Mouse (Mus musculus): ENCODE data around the gene Dnajc4. TPM values are rescaled to one million over a fixed set of nuclear protein-coding genes. Genes with fewer than 3 reads are reported as not detected.

Dnajc4 gene
- polyA plus RNA-seq, 1 experiment = 28.5 TPM

DNA sequence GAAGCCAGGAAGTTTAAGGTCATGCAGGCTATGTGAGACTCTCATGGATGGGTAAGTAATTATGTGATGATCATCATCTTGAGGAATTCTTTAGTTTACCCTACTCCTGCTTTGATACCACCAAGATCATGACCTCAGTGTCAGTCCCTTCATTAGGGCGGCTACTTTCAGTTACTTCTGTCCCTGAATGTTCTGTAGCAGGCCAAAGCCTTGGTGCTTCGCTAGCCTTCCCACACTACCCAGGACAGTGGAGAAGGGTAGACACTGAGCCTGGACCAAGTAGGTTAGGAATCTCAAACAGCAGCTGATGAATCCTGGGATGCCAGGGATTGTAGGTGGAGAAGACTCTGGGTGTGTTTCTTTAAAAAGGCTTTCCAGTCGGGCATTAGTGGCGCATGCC lies 10.9 kb downstream of the Dnajc4 start:
- H3K4me3 ChIP-seq = peak overlapping the region; percentile 83
- TF ChIP-seq REST (IDR thresholded peaks at IDR 0.05; ENCODE audit: insufficient read depth, insufficient read length) (no peak), POLR2AphosphoS2 (IDR thresholded peaks at IDR 0.05; ENCODE audit: insufficient read length, low read depth) (peak; percentile 65), CEBPB (IDR thresholded peaks at IDR 0.05; ENCODE audit: insufficient read depth, poor library complexity, severe bottlenecking) (no peak), USF1 (IDR thresholded peaks at IDR 0.05; ENCODE audit: low read depth) (no peak), TCF12 (IDR thresholded peaks at IDR 0.05; ENCODE audit: insufficient read depth, poor library complexity, severe bottlenecking) (no peak), POLR2A (IDR thresholded peaks at IDR 0.05; ENCODE audit: insufficient read length, low read depth) (no peak), MAX (IDR thresholded peaks at IDR 0.05; ENCODE audit: low read depth) (no peak)
- peaks cover 36% of the 10 kb centered on the region for H3K79me2 ChIP-seq (ENCODE audit: control insufficient read depth, insufficient read depth)
- peaks cover 14% of the 10 kb centered on the region for H3K36me3 ChIP-seq (ENCODE audit: control insufficient read depth, insufficient read depth)
- no peaks in the 10 kb centered on the region for H3K27me3 ChIP-seq (ENCODE audit: control insufficient read depth, insufficient read depth, insufficient read length)
- peak overlapping the region; percentile 92 for H3K4me2 ChIP-seq (ENCODE audit: low read depth)
- no peak overlapping the region for H3ac ChIP-seq (ENCODE audit: control insufficient read depth, insufficient read length)

- peak within 1 kb of the TSS; percentile 83 for H3K4me3 ChIP-seq
- H3K36me3 ChIP-seq (ENCODE audit: control insufficient read depth, insufficient read depth) = peaks cover 14% of the 10 kb centered on the region
- H3K79me2 ChIP-seq (ENCODE audit: control insufficient read depth, insufficient read depth) = peaks cover 44% of the 10 kb centered on the region
- H3K4me2 ChIP-seq (ENCODE audit: low read depth) = peak within 1 kb of the TSS; percentile 100
- H3ac ChIP-seq (ENCODE audit: control insufficient read depth, insufficient read length) = peak within 1 kb of the TSS; percentile 50
- TF ChIP-seq MAX (IDR thresholded peaks at IDR 0.05; ENCODE audit: low read depth) (no peak), REST (IDR thresholded peaks at IDR 0.05; ENCODE audit: insufficient read depth, insufficient read length) (peak; percentile 30), USF1 (IDR thresholded peaks at IDR 0.05; ENCODE audit: low read depth) (no peak), MYOG (IDR thresholded peaks at IDR 0.05; ENCODE audit: control insufficient read depth in 1 of 3, insufficient read depth in 1 of 3, insufficient read length in 2 of 3, low read depth in 2 of 3) (no peak), POLR2AphosphoS2 (IDR thresholded peaks at IDR 0.05; ENCODE audit: insufficient read length, low read depth) (peak; percentile 99), SRF (IDR thresholded peaks at IDR 0.05; ENCODE audit: control insufficient read depth, insufficient read length, low read depth) (peak; percentile 62), TCF3 (IDR thresholded peaks at IDR 0.05; ENCODE audit: insufficient read length, low read depth) (no peak), CEBPB (IDR thresholded peaks at IDR 0.05; ENCODE audit: insufficient read depth, poor library complexity, severe bottlenecking) (no peak), POLR2A (IDR thresholded peaks at IDR 0.05; ENCODE audit: insufficient read length, low read depth) (peak; percentile 99), E2F4 (IDR thresholded peaks at IDR 0.05; ENCODE audit: insufficient read depth) (peak; percentile 75), TCF12 (IDR thresholded peaks at IDR 0.05; ENCODE audit: insufficient read depth, poor library complexity, severe bottlenecking) (no peak), MYOD1 (IDR thresholded peaks at IDR 0.05; ENCODE audit: control insufficient read depth in 1 of 3, insufficient read length in 2 of 3, low read depth in 2 of 3) (no peak)
- no peaks in the 10 kb centered on the region for H3K27me3 ChIP-seq (ENCODE audit: control insufficient read depth, insufficient read depth, insufficient read length)
These were observed 11.8 kb downstream of the Dnajc4 start, which contains the start of gene Fkbp2 for GRCm38 (mm10) chr19:6980381-6981093. Gene Fkbp2, minus strand, starts transcription at chr19:6980501.

- H3ac ChIP-seq (ENCODE audit: control insufficient read depth, insufficient read length) = peak overlapping the region; percentile 50
- TF ChIP-seq MYOG (IDR thresholded peaks at IDR 0.05; ENCODE audit: control insufficient read depth in 1 of 3, insufficient read depth in 1 of 3, insufficient read length in 2 of 3, low read depth in 2 of 3) = peak; percentile 22 to 69 (median 46)
- TF ChIP-seq SRF (IDR thresholded peaks at IDR 0.05; ENCODE audit: control insufficient read depth, insufficient read length, low read depth) = no peak
- peak; percentile 62 for TF ChIP-seq POLR2A (IDR thresholded peaks at IDR 0.05; ENCODE audit: insufficient read length, low read depth)
- peak; percentile 10 for TF ChIP-seq TCF3 (IDR thresholded peaks at IDR 0.05; ENCODE audit: insufficient read length, low read depth)
- peak in 2 of 3 experiments; percentile 58 to 72 for TF ChIP-seq MYOD1 (IDR thresholded peaks at IDR 0.05; ENCODE audit: control insufficient read depth in 1 of 3, insufficient read length in 2 of 3, low read depth in 2 of 3)
- no peak for TF ChIP-seq E2F4 (IDR thresholded peaks at IDR 0.05; ENCODE audit: insufficient read depth)
- TF ChIP-seq POLR2AphosphoS2 (IDR thresholded peaks at IDR 0.05; ENCODE audit: insufficient read length, low read depth) = peak; percentile 85
- no peak for TF ChIP-seq TCF12 (IDR thresholded peaks at IDR 0.05; ENCODE audit: insufficient read depth, poor library complexity, severe bottlenecking)
- no peak for TF ChIP-seq REST (IDR thresholded peaks at IDR 0.05; ENCODE audit: insufficient read depth, insufficient read length)
- no peak for TF ChIP-seq MAX (IDR thresholded peaks at IDR 0.05; ENCODE audit: low read depth)
- TF ChIP-seq USF1 (IDR thresholded peaks at IDR 0.05; ENCODE audit: low read depth) = no peak
- no peak for TF ChIP-seq CEBPB (IDR thresholded peaks at IDR 0.05; ENCODE audit: insufficient read depth, poor library complexity, severe bottlenecking)
- peaks cover 46% of the 10 kb centered on the region for H3K79me2 ChIP-seq (ENCODE audit: control insufficient read depth, insufficient read depth)
- peaks cover 14% of the 10 kb centered on the region for H3K36me3 ChIP-seq (ENCODE audit: control insufficient read depth, insufficient read depth)
- peak overlapping the region; percentile 83 for H3K4me3 ChIP-seq
- H3K27me3 ChIP-seq (ENCODE audit: control insufficient read depth, insufficient read depth, insufficient read length) = no peaks in the 10 kb centered on the region
- H3K4me2 ChIP-seq (ENCODE audit: low read depth) = peak overlapping the region; percentile 100
These were observed 12.6 kb downstream of the Dnajc4 start for GRCm38 (mm10) chr19:6979486-6980380.

DNA sequence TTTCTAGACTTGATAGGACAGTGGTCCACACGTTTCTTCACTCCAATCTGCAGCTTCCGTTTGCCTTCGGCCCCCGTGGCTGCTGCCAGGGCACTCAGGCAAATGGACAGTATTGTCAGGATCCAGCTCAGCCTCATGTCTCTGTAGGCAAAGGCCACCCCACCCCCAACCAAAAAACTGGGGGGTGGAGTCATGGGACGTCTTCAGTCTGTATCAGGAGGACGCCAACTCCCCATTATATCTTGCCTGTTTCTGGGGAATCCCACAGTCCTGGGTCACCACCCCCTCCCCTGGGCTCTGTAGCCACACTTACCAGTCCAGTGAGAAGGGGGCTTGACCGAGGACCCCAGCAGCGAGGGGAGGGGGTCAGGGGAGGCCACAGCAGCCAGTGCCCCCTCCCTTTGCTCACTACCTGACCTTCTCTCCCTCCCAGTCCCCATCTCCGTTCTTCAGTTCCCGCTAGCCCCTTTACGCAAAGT lies 13.3 kb downstream of the Dnajc4 start:
- H3K4me2 ChIP-seq (ENCODE audit: low read depth) = peak overlapping the region; percentile 100
- no peak for TF ChIP-seq MYOD1 (IDR thresholded peaks at IDR 0.05; ENCODE audit: control insufficient read depth in 1 of 3, insufficient read length in 2 of 3, low read depth in 2 of 3)
- TF ChIP-seq POLR2AphosphoS2 (IDR thresholded peaks at IDR 0.05; ENCODE audit: insufficient read length, low read depth) = peak; percentile 89
- H3K27me3 ChIP-seq (ENCODE audit: control insufficient read depth, insufficient read depth, insufficient read length) = no peaks in the 10 kb centered on the region
- peaks cover 46% of the 10 kb centered on the region for H3K79me2 ChIP-seq (ENCODE audit: control insufficient read depth, insufficient read depth)
- H3ac ChIP-seq (ENCODE audit: control insufficient read depth, insufficient read length) = peak overlapping the region; percentile 50
- H3K4me3 ChIP-seq = peak overlapping the region; percentile 83
- H3K36me3 ChIP-seq (ENCODE audit: control insufficient read depth, insufficient read depth) = peaks cover 11% of the 10 kb centered on the region
